Mouse (Mus musculus) heart, adult 2 months (tissue): Measurements from ENCODE around the gene Enpp7.
A peak's percentile ranks its signal among the peaks of the same experiment; 100 is the strongest.

Experiments
- CTCF ChIP-seq: fragments of 200-600 bp; IDR thresholded peaks from 2 replicates; pipeline ENCODE4 v1.8.1; 2022; ENCODE audit warnings: antibody characterized with exemption, mild to moderate bottlenecking, moderate library complexity
- EP300 ChIP-seq: fragments of 200-500 bp; IDR thresholded peaks from 2 replicates; pipeline ENCODE4 v1.6.1; 2011; ENCODE audit warnings: low read depth, low read length, control low read depth; ENCODE audit not compliant: insufficient read depth
- POLR2A ChIP-seq: fragments of 200-500 bp; IDR thresholded peaks from 2 replicates; pipeline ENCODE4 v1.6.1; 2011; ENCODE audit warnings: mild to moderate bottlenecking, low read depth, low read length, control low read depth; ENCODE audit not compliant: insufficient read depth

DNA sequence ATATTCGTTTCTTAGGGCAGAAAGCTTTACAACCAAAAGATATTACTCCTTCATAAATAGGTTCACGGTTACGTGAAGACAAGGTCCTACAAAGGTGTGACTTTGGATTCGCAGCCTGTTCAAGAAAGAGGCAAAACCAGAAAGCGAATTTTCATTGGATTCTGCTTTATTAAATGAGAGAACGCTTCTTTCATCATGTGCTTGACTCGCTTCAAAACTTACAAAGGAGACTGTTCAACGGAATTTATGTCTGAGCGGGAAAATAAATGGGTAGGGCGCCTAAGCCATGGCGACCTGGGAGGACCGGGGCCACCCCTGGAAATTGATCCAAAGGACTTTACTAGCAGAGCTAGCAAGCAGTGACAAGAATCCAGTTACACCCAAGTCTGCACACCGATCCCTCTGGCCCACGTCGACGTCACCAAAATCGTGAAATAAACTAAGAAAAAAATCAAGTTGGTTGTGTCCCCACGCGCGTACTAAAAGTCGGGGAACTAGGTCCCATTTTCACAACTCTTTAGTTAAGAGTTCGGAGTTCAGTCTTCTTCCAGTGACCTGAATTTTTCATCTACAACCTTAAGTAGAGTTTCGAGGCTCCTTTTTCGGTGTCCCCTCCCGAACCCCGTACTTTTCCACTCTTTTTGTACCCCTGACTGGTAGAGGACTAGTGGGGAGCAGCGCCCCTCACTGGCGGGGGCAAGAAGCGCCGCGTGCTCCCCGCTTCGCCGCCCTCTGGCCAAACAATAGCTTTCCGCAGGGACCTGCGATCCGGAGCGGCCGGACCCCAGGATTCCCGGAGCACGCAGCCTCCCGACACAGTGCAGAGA, 34.3 kb downstream of the Enpp7 start:
- no peak for TF ChIP-seq POLR2A
- TF ChIP-seq CTCF: peak; percentile 77
- no peak for TF ChIP-seq EP300
